Mouse (Mus musculus): ENCODE measurements around the gene Mga.

DNA sequence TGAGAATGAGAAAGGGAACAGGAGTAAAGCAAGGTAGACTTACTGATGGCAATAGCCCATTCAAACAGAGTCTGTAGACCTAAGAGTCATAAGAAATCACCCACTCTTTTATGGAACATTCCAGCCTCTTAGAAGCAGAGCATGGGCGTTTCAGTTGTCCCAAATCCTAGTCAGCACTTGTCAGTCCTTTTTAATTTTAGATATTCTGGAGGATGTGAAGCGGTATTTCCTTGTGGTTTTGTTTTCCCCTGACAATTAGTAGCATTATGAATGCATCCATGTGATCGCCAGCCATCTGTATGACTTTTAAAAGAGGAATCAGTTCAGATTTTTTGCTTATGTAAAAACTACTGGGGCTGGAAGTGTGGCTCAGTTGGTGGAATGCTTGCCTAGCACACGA, 32.5 kb upstream of the Mga start:
- TF ChIP-seq CTCF (conservative IDR thresholded peaks at IDR 0.05; ENCODE audit: insufficient read depth, insufficient read length, low read depth, low read length) (no peak), POLR2A (IDR thresholded peaks at IDR 0.05; ENCODE audit: low read depth, low read length) (no peak)
